Mouse (Mus musculus): Measurements from ENCODE around the gene Hist1h1t.

GRCm38 (mm10) chr13:23725213-23725612 is 29.6 kb downstream of the Hist1h1t start:
- TF ChIP-seq POLR2A (IDR thresholded peaks at IDR 0.05; ENCODE audit: borderline replicate concordance, insufficient read depth, low read length) (no peak), CTCF (IDR thresholded peaks at IDR 0.05; ENCODE audit: borderline replicate concordance, insufficient read depth, low read depth, low read length) (no peak)
